In genomic region chr4:41713197-41714067, GRCm38 (mm10) we compare ENCODE assay signal across 8 mouse cellular contexts. TPM values are rescaled to one million over a fixed set of nuclear protein-coding genes. Genes with fewer than 3 reads are reported as not detected.
DNase-seq lines count a peak whose midpoint lies in the region; ATAC-seq and TF ChIP-seq lines count a peak whose summit lies in the region.

Gene Rpp25l (minus strand): TSS chr4:41713534.

- DNase-seq in adipocyte (ENCODE audit: low spot score), result peak; percentile 78
- DNase-seq in gastrocnemius, postnatal 10 days, result peak; percentile 84
- DNase-seq in induced T-regulatory cell, adult 2 months (ENCODE audit: low read depth), result peak; percentile 92
- DNase-seq in left cerebral cortex, postnatal 14 days (ENCODE audit: low spot score in 2 of 2), result peak; percentile 73 to 78
- peak; percentile 76 for DNase-seq in right cerebral cortex, postnatal 14 days
- DNase-seq in urinary bladder, postnatal 4 days (ENCODE audit: low spot score in 2 of 2), result peak; percentile 80 to 83

- no peak for TF ChIP-seq CTCF in cortical plate, adult 2 months (IDR thresholded peaks at IDR 0.05; ENCODE audit: extremely low read depth, insufficient read depth, low read length)

- intact Hi-C loops in left cerebral cortex, postnatal 14 days (cut with DNase I), result loop anchor here (2.0 kb wide), 1 partner anchor 23 kb away; no protein-coding TSS in a partner anchor

- peak within 1 kb of the TSS; percentile 74 for H3K27ac ChIP-seq in cortical plate, adult 2 months (ENCODE audit: insufficient read depth, low read length)

- peak; percentile 71; the same call in 1 of the 2 replicates for TF ChIP-seq POLR2A in cortical plate, adult 2 months (IDR thresholded peaks at IDR 0.05; ENCODE audit: extremely low read depth, insufficient read depth, low read length)

- peaks cover 4% of the 10 kb centered on the region; the same call in 1 of the 2 replicates for H3K4me1 ChIP-seq in cortical plate, adult 2 months (ENCODE audit: control insufficient read depth, insufficient read depth, low read length)

- peak within 1 kb of the TSS; percentile 85 for H3K4me3 ChIP-seq in cortical plate, adult 2 months (ENCODE audit: insufficient read depth, low read length)

- ATAC-seq in megakaryocyte-erythroid progenitor cell, adult 5-6 weeks (replicated peaks; ENCODE audit: low FRiP score, low TSS enrichment, poor library complexity, severe bottlenecking), result peak; percentile 55

RNA-seq across cellular contexts. Expression of gene Rpp25l, which starts in this region (rescaled TPM):
- 31.6 and 37.4 TPM in 2 replicates for polyA plus RNA-seq in cortical plate, adult 2 months (2012; rRNA removed)
- total RNA-seq in gastrocnemius, postnatal 10 days (2021), result 10 to 100 TPM; 31.5 to 41.4 TPM
- 10 to 100 TPM; 30.8 to 31.0 TPM for total RNA-seq in left cerebral cortex, postnatal 14 days (2021)
- total RNA-seq in megakaryocyte-erythroid progenitor cell, adult 5-6 weeks (2014; fragmentation: Nextera tagmentation), result 37.5 and 44.7 TPM in 2 replicates
- 33.5 and 38.9 TPM in 2 replicates for total RNA-seq in megakaryocyte-erythroid progenitor cell, adult 5-6 weeks (2017)

Comparison
In these comparisons a context has a peak if more than half of its experiments do, and no peak if none do; other contexts are left out.
1. Peak in every context shown above with its lines: DNase-seq, ATAC-seq, H3K4me3 ChIP-seq and H3K27ac ChIP-seq.